Mouse (Mus musculus) spleen, adult 2 months (tissue): ENCODE data around the gene Bet1l.

Source experiments
- CTCF ChIP-seq: fragments of 200-500 bp; IDR thresholded peaks from 2 replicates; pipeline ENCODE4 v1.5.1; 2011; ENCODE audit warnings: mild to moderate bottlenecking, inconsistent platforms; ENCODE audit not compliant: insufficient read depth, insufficient read length, insufficient replicate concordance; ENCODE audit errors: extremely low read depth
- POLR2A ChIP-seq: fragments of 200-500 bp; IDR thresholded peaks from 2 replicates; pipeline ENCODE4 v1.6.1; 2011; ENCODE audit warnings: low read depth, low read length, inconsistent platforms

DNA sequence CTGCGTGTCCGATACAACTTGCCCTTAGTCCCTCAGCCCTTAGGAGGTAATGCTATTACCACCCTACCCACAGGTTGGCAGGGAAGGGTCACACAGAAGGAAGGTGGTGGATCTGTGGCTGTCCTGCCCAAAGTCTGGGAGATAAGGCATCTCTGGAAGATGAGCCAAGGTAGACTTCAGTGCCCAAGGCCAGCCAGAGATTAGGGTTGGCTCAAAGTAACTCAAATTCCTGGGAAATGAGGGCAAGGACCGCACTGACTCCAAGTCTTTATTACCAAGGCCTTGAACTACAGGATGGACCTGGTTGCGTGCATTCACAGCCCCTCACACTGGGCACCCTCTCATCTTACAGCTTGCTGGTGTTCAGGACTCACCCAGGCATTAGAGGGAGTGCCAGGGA lies 5.5 kb downstream of the Bet1l start:
- no peak for TF ChIP-seq POLR2A
- no peak for TF ChIP-seq CTCF
